Mouse (Mus musculus) kidney, adult 2 months (tissue): Measurements from ENCODE around the gene Ankrd2.

Source experiments
- CTCF ChIP-seq: fragments of 200-500 bp; conservative IDR thresholded peaks from 2 replicates; pipeline ENCODE4 v1.5.1; 2011; ENCODE audit warnings: low read depth, mild to moderate bottlenecking, control low read depth, low read length, moderate library complexity, mixed read lengths; ENCODE audit not compliant: insufficient read depth, insufficient read length
- POLR2A ChIP-seq: fragments of 200-500 bp; IDR thresholded peaks from one replicate; pipeline ENCODE4 v1.6.1; 2011; ENCODE audit warnings: low read depth, low read length, control low read depth

DNA sequence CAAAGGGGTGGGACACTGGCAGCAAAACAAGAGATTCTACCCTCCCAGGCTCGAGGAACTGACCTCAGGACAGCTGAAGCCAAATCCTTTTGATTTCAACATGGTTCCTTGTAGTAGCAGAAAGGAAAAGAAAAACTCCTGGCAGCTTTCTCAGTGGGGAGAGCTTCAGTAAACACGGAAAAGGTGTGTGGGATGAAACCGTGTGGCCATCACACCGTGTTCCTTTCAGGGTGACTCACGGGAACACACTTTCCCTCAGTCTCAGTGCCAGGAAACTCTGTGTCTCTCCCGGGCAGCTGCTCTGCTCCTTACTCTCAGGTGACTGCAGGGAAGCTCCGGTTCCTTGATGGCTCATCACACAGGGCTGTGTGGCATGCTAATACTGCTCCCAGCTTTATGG is 22.6 kb downstream of the Ankrd2 start:
- no peak for TF ChIP-seq CTCF
- no peak for TF ChIP-seq POLR2A
